Mouse (Mus musculus): ENCODE data around the gene Las1l.
"Not testable (repeated sequence)": the region's sequence is repeated elsewhere in the genome, so short reads cannot be mapped to it uniquely, and the experiment has no call there.

Gene Las1l

GRCm38 (mm10) chrX:95956497-95957293 lies at the start of gene Las1l:
Gene Las1l, minus strand, starts transcription at chrX:95956962.
- peak; percentile 90 for DNase-seq (ENCODE audit: low spot score)

- no peak for DNase-seq (ENCODE audit: low spot score)
Measured at GRCm38 (mm10) chrX:96006395-96006794, 49.6 kb upstream of the Las1l start.

GRCm38 (mm10) chrX:95999601-96000000 lies 42.8 kb upstream of the Las1l start:
- no peak for DNase-seq (ENCODE audit: low spot score)

GRCm38 (mm10) chrX:95993206-95993605 lies 36.4 kb upstream of the Las1l start:
- DNase-seq (ENCODE audit: low spot score): no peak

- DNase-seq (ENCODE audit: low spot score): no peak
Measured at GRCm38 (mm10) chrX:95969936-95970335, 13.2 kb upstream of the Las1l start.

GRCm38 (mm10) chrX:95969116-95969515 lies 12.4 kb upstream of the Las1l start:
- no peak for DNase-seq (ENCODE audit: low spot score)

- DNase-seq (ENCODE audit: low spot score): peak; percentile 77
Measured at GRCm38 (mm10) chrX:95968594-95968965, 11.8 kb upstream of the Las1l start.

GRCm38 (mm10) chrX:95967847-95968593 lies 11.3 kb upstream of the Las1l start:
- peak; percentile 37 for DNase-seq (ENCODE audit: low spot score)

- no peak for DNase-seq (ENCODE audit: low spot score)
Measured at GRCm38 (mm10) chrX:95965036-95965435, 8.3 kb upstream of the Las1l start.

GRCm38 (mm10) chrX:95963366-95963765 lies 6.6 kb upstream of the Las1l start:
- DNase-seq (ENCODE audit: low spot score): no peak

GRCm38 (mm10) chrX:95957461-95957860 lies 699 bp upstream of the Las1l start:
- DNase-seq (ENCODE audit: low spot score): not testable (repeated sequence)

- no peak for DNase-seq (ENCODE audit: low spot score)
Measured at GRCm38 (mm10) chrX:95950776-95951175, 6.0 kb downstream of the Las1l start.

GRCm38 (mm10) chrX:95948135-95948534 lies 8.6 kb downstream of the Las1l start:
- DNase-seq (ENCODE audit: low spot score): no peak

GRCm38 (mm10) chrX:95945496-95945895 lies 11.3 kb downstream of the Las1l start:
- no peak for DNase-seq (ENCODE audit: low spot score)

- DNase-seq (ENCODE audit: low spot score): no peak
Measured at GRCm38 (mm10) chrX:95935481-95935880, 21.3 kb downstream of the Las1l start.

GRCm38 (mm10) chrX:95902716-95903115 lies 54.0 kb downstream of the Las1l start:
- DNase-seq (ENCODE audit: low spot score): no peak
